Mouse (Mus musculus): ENCODE data around the gene Ccdc89. TPM values are rescaled to one million over a fixed set of nuclear protein-coding genes. Genes with fewer than 3 reads are reported as not detected.

Ccdc89 gene
- polyA plus RNA-seq, 1 experiment, result 0.18 TPM

DNA sequence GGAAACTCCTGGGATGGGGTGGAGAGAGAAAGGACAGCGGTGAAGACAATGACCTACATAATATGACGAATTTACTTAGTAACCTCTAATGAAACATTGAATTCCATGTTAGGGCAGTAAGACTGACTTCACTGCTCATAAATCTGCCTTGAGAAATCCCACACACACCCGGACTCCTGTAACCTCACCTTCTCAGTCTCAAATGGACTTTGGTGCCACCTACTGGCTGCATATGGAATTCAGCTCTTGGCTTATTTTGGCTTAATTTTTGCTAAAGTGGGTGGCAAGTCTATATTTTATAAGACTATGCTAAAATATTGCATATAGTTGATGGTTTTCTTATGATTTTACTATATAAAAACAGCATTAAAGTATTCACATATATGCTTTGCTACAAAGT is 16.4 kb upstream of the Ccdc89 start:
- H3K27ac ChIP-seq (ENCODE audit: control insufficient read depth, insufficient read depth, low read length), result no peak overlapping the region
- H3K27me3 ChIP-seq (ENCODE audit: control insufficient read depth, insufficient read depth, low read length), result no peaks in the 10 kb centered on the region
- no peak for TF ChIP-seq POLR2A (IDR thresholded peaks at IDR 0.05; ENCODE audit: control insufficient read depth, extremely low read depth, insufficient read depth, low read length, poor library complexity)
- no peak for TF ChIP-seq CTCF (IDR thresholded peaks at IDR 0.05; ENCODE audit: borderline replicate concordance, control insufficient read depth, extremely low read depth, insufficient read depth, low read length, poor library complexity)
- H3K4me3 ChIP-seq (ENCODE audit: control insufficient read depth, insufficient read depth, low read length), result no peak overlapping the region
- H3K36me3 ChIP-seq (ENCODE audit: control insufficient read depth, insufficient read depth, low read length), result no peaks in the 10 kb centered on the region
- no peaks in the 10 kb centered on the region for H3K4me1 ChIP-seq (replicated peaks; ENCODE audit: control insufficient read depth, insufficient read depth, low read length)
- DNase-seq, result peak; percentile 69
- WGBS, result 51% methylated on average over 3 of the region's 3 CpGs

DNA sequence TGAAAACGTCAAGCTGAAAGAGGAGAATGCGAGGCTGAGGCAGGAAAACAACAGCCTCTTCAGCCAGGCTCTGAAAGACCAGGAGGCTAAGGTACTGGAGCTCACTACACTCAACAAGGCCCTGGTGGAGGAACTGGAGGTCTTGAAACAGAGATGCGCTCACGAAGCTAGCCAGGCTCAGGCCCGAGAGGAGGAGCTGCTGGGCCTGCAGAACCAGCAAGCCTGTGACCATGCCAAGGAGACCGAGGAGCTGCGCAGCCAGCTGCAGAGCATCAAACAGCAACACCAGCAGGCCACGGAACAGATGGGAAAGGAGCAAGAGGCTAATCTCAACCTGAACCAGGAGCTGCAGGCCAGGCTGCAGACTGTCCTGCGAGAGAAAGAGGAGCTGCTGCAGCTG is 629 bp downstream of the Ccdc89 start:
- Histone ChIP-seq H3K4me1 (replicated peaks; ENCODE audit: control insufficient read depth, insufficient read depth, low read length) (no peaks in the 10 kb centered on the region), H3K27me3 (ENCODE audit: control insufficient read depth, insufficient read depth, low read length) (no peaks in the 10 kb centered on the region), H3K27ac (ENCODE audit: control insufficient read depth, insufficient read depth, low read length) (no peak overlapping the region), H3K36me3 (ENCODE audit: control insufficient read depth, insufficient read depth, low read length) (no peaks in the 10 kb centered on the region), H3K4me3 (ENCODE audit: control insufficient read depth, insufficient read depth, low read length) (no peak overlapping the region)
- no peak for TF ChIP-seq POLR2A (IDR thresholded peaks at IDR 0.05; ENCODE audit: control insufficient read depth, extremely low read depth, insufficient read depth, low read length, poor library complexity)
- TF ChIP-seq CTCF (IDR thresholded peaks at IDR 0.05; ENCODE audit: borderline replicate concordance, control insufficient read depth, extremely low read depth, insufficient read depth, low read length, poor library complexity), result no peak
- no peak for DNase-seq
- 84% methylated on average over 9 of the region's 9 CpGs for WGBS

DNA sequence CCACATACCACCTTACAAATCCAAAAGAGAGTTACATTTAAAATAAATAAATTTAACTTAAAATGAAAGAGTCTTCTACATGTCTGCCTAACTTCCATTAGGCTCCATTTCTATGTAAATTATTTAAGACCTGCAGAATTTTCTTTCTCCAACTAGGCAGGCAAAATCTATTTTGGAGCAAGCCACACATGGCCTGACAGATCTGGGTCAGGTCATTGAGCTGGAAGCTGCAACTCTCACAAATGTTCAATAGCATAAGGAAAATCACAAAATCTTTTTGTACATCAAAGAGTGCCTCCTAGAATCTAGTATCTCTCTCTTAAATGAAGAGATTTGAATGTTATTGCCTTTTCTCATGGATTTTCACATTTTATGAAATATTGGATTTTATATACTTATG is 5.8 kb downstream of the Ccdc89 start:
- no peaks in the 10 kb centered on the region for H3K36me3 ChIP-seq (ENCODE audit: control insufficient read depth, insufficient read depth, low read length)
- no peak overlapping the region for H3K27ac ChIP-seq (ENCODE audit: control insufficient read depth, insufficient read depth, low read length)
- H3K4me1 ChIP-seq (replicated peaks; ENCODE audit: control insufficient read depth, insufficient read depth, low read length), result no peaks in the 10 kb centered on the region
- H3K4me3 ChIP-seq (ENCODE audit: control insufficient read depth, insufficient read depth, low read length), result no peak overlapping the region
- TF ChIP-seq CTCF (IDR thresholded peaks at IDR 0.05; ENCODE audit: borderline replicate concordance, control insufficient read depth, extremely low read depth, insufficient read depth, low read length, poor library complexity) (no peak), POLR2A (IDR thresholded peaks at IDR 0.05; ENCODE audit: control insufficient read depth, extremely low read depth, insufficient read depth, low read length, poor library complexity) (no peak)
- H3K27me3 ChIP-seq (ENCODE audit: control insufficient read depth, insufficient read depth, low read length), result no peaks in the 10 kb centered on the region
- no peak for DNase-seq

DNA sequence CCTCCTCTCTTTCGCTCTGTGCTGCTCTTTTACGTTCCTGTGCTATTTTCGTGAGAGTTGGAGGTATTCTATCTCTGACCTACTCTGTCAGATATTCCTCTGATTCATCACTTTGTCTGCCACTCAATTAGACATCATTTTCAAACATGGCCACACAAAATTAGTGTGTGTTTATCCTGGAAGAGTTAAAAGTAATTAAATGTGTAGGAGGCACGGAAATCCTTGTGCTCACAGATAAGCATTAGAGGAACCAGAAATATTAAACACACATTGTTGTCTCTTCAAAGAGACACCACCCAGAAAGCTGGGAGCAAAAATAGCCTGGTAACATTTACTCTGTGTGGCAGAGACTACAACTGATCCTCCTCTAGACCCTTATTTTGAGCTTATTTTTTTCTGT is 13.7 kb downstream of the Ccdc89 start:
- 96% methylated on average over 4 of the region's 4 CpGs for WGBS
- H3K27ac ChIP-seq (ENCODE audit: control insufficient read depth, insufficient read depth, low read length), result no peak overlapping the region
- no peak for TF ChIP-seq POLR2A (IDR thresholded peaks at IDR 0.05; ENCODE audit: control insufficient read depth, extremely low read depth, insufficient read depth, low read length, poor library complexity)
- no peak for TF ChIP-seq CTCF (IDR thresholded peaks at IDR 0.05; ENCODE audit: borderline replicate concordance, control insufficient read depth, extremely low read depth, insufficient read depth, low read length, poor library complexity)
- no peak overlapping the region for H3K4me3 ChIP-seq (ENCODE audit: control insufficient read depth, insufficient read depth, low read length)
- no peaks in the 10 kb centered on the region for H3K36me3 ChIP-seq (ENCODE audit: control insufficient read depth, insufficient read depth, low read length)
- H3K4me1 ChIP-seq (replicated peaks; ENCODE audit: control insufficient read depth, insufficient read depth, low read length), result peaks cover 5% of the 10 kb centered on the region
- no peaks in the 10 kb centered on the region for H3K27me3 ChIP-seq (ENCODE audit: control insufficient read depth, insufficient read depth, low read length)
- DNase-seq, result no peak

DNA sequence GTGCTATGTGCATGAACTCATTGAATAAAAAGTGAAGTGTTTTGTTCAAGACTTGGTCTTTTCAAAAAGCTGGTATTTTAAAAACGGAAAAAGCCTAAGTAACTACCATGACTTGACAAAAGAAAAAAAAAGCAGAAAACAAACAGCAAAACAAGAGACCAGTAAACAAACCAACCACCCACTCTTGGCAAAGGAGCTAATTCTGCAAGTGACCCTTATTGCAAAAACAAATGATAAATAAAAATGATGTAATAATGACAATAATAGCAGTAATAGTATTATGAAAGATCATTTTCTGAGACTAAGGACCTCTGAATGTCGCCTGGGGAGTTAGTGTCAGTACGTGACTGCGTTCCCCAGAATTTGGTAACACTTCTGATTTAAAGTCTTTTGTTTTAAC is 15.7 kb downstream of the Ccdc89 start:
- TF ChIP-seq POLR2A (IDR thresholded peaks at IDR 0.05; ENCODE audit: control insufficient read depth, extremely low read depth, insufficient read depth, low read length, poor library complexity) (no peak), CTCF (IDR thresholded peaks at IDR 0.05; ENCODE audit: borderline replicate concordance, control insufficient read depth, extremely low read depth, insufficient read depth, low read length, poor library complexity) (no peak)
- H3K4me1 ChIP-seq (replicated peaks; ENCODE audit: control insufficient read depth, insufficient read depth, low read length), result peaks cover 5% of the 10 kb centered on the region
- no peaks in the 10 kb centered on the region; the same call in 1 of the 2 replicates for H3K36me3 ChIP-seq (ENCODE audit: control insufficient read depth, insufficient read depth, low read length)
- WGBS, result 8% methylated on average over 4 of the region's 4 CpGs
- H3K4me3 ChIP-seq (ENCODE audit: control insufficient read depth, insufficient read depth, low read length), result no peak overlapping the region
- DNase-seq, result no peak
- H3K27ac ChIP-seq (ENCODE audit: control insufficient read depth, insufficient read depth, low read length), result no peak overlapping the region; the same call in 1 of the 2 replicates
- no peaks in the 10 kb centered on the region for H3K27me3 ChIP-seq (ENCODE audit: control insufficient read depth, insufficient read depth, low read length)

DNA sequence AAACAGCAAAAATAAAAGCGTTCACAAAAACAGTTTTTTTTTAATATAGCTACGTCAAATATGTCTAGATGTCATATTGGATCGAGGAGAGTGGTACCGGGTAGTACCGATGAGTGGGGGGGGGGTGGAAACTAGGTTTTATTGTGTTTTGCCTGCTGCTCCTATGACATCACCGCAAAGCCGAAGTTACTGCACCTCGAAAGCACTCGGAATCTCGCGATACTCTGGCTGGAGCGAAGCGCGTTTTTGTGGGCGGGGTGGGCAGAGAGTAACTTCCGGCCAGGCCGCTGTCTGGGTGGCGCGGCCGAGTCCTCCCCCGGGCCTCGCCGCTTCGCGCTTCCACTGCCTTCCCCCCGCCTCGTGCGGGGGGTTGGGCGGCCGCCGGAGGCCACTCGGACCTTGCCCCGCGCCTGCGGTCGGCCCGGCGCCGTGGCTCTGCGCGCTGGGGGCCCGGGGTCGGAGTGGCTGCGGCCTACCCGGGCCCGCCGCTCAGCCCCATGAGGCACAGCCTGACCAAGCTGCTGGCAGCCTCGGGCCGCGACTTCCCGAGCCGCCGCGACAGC is 16.2 kb downstream of the Ccdc89 start, which contains the start of gene Crebzf:
Gene Crebzf, plus strand, starts transcription at position 212 of the 563 bp plus-strand sequence.
- Histone ChIP-seq H3K27me3 (ENCODE audit: control insufficient read depth, insufficient read depth, low read length) (no peaks in the 10 kb centered on the region), H3K4me1 (replicated peaks; ENCODE audit: control insufficient read depth, insufficient read depth, low read length) (peaks cover 4% of the 10 kb centered on the region), H3K36me3 (ENCODE audit: control insufficient read depth, insufficient read depth, low read length) (no peaks in the 10 kb centered on the region; the same call in 1 of the 2 replicates), H3K4me3 (ENCODE audit: control insufficient read depth, insufficient read depth, low read length) (peak within 1 kb of the TSS; percentile 71), H3K27ac (ENCODE audit: control insufficient read depth, insufficient read depth, low read length) (no peak within 1 kb of the TSS; the same call in 1 of the 2 replicates)
- peak; percentile 95 for DNase-seq
- TF ChIP-seq POLR2A (IDR thresholded peaks at IDR 0.05; ENCODE audit: control insufficient read depth, extremely low read depth, insufficient read depth, low read length, poor library complexity), result peak; percentile 87
- TF ChIP-seq CTCF (IDR thresholded peaks at IDR 0.05; ENCODE audit: borderline replicate concordance, control insufficient read depth, extremely low read depth, insufficient read depth, low read length, poor library complexity), result no peak
- WGBS, result under 1% methylated on average over 53 of the region's 54 CpGs

Data from thymus, adult 2 months (tissue).